Mouse (Mus musculus) Patski (cell line): ENCODE results near the gene Gm14139. TPM values are rescaled to one million over a fixed set of nuclear protein-coding genes. Genes with fewer than 3 reads are reported as not detected.
A peak's percentile ranks its signal among the peaks of the same experiment; 100 is the strongest.
"Not testable (repeated sequence)": the region's sequence is repeated elsewhere in the genome, so short reads cannot be mapped to it uniquely, and the experiment has no call there.

Experiments used
- ATAC-seq: fragments of 100-300 bp; one replicate; pipeline ENCODE4 v1.8.0; 2021
- CTCF ChIA-PET: fragments of 350-600 bp; sonication (Branson Sonifier 250); formaldehyde crosslinking; loops from one replicate; lab custom pipeline; 2022; ENCODE audit warnings: inconsistent platforms; lab: Charles Lee
- POLR2A ChIA-PET: fragments of 350-600 bp; sonication (Branson Sonifier 250); formaldehyde crosslinking; loops from one replicate; lab custom pipeline; 2022; ENCODE audit warnings: antibody characterized with exemption, inconsistent platforms; lab: Charles Lee
- DNase-seq: peaks from one replicate; pipeline ENCODE4 v3.0.0-alpha.2; 2011; ENCODE audit warnings: low read depth, low spot score
- H3K27me3 ChIP-seq: fragments of 371-371 bp; one replicate; pipeline ENCODE4 v1.5.1; 2021
- CTCF ChIP-seq: fragments of 100-300 bp; IDR thresholded peaks from one replicate; pipeline ENCODE4 v1.5.1; 2021
- in situ Hi-C: fragments of 300-500 bp; cut with MboI; formaldehyde crosslinking; loops from 3 replicates; pipeline ENCODE4 v1.11.1; 2018; ENCODE audit warnings: low pct_unique_long_range_greater_than_20kb, mixed read lengths
- polyA plus RNA-seq: library from polyadenylated mRNA; unstranded; gene quantifications from one replicate; pipeline ENCODE4 v1.2.3, GENCODE M21; 2021

The Gm14139 gene
- 0.45 TPM for polyA plus RNA-seq

DNA sequence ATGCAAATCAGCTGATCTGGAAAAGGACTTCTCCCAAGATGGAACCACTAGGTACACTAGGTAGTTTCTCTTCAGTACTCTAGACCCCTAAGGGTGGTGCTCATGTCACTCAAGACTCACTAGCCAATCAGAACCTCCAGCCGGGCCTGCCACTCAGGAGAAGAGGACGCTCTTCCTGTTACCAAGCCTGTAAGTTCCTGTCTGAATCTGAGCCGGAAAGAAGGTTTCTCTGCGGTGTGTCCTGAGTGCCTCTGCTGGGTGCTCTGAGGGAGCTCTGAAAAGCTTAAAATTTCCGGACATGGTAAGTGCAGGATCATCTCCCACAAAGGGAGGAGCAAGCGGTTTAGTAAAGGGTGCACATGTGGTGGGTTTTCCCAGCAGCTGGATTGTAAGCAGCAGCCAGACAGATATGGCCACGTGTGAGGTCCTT lies at the start of gene Gm14139:
Gene Gm14139 (plus strand): TSS at position 186 of the 430 bp plus-strand sequence.
- H3K27me3 ChIP-seq, POLR2A ChIA-PET, CTCF ChIA-PET, in situ Hi-C loops, ATAC-seq, DNase-seq: not testable (repeated sequence)

DNA sequence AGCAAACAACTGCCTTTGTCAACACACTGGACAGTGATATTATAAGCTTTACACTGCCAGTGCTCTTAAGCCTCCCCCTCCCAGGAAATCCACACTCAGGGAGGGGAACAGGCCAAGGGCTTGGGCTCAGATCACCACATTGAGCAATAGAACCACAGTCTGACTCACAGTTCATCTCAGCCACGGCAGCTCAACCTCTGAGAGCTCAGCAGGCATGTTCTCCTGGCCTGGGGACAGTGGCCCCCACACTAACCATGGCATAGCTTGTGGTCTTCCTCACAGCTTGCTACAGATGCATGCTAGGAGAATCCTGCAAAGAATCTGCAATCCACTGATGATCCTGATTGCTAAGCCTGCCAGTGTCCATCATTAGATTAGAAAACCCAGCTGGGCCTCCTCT lies 49.6 kb upstream of the Gm14139 start:
- POLR2A ChIA-PET, in situ Hi-C loops, CTCF ChIA-PET, H3K27me3 ChIP-seq, DNase-seq, ATAC-seq: not testable (repeated sequence)

DNA sequence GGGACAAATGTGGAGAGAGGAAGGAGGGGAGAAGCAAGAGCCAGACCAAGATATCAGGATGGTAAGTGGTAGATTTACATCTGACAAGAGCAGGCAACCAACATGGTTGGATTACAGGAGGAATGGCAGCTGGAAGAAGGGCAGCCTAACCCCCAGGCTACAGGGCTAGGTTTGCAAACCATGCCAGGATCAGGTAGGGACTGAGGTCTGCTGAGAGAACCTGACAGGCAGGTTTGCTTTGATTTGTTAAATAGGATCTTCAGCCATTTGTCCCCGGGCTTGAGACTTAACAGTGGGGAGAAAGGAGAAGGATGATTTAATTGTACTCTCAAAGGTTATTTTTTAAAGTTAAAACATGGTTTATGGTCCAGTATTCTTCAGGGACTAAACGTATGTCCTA lies 48.8 kb upstream of the Gm14139 start:
- ChIA-PET CTCF (no interaction called here), POLR2A (no interaction called here)
- no peaks in the 10 kb centered on the region for H3K27me3 ChIP-seq
- DNase-seq (no peak), ATAC-seq (no peak)
- TF ChIP-seq CTCF, result no peak
- in situ Hi-C loops, result no loop called here

DNA sequence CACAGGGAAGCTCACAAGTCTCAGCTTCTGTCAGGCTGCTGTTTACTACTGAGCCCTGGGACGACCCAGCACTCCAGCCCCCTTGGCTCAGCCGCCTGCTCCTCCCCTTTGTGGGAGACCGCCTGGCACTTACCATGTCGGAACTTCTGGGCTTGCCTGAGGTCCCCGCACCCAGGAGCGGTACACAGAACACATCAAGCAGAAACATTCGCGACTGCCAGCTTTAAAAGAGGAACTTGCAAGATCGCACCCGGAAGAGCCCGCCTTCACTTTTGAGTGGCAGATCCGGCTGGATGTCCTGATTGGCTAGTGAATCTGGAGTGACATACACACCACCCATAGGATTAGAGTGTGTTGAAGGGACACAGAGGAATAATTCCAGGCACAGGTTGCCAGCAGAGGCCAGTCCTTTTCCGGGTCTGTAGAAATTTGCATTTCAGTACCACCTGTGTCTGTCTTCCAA lies 45.1 kb upstream of the Gm14139 start, which contains the start of gene Zfp120:
Gene Zfp120 (minus strand): TSS at position 274 of the 463 bp plus-strand sequence.
- ATAC-seq, result peak; percentile 100
- ChIA-PET POLR2A (no interaction called here), CTCF (no interaction called here)
- DNase-seq, result peak; percentile 62
- TF ChIP-seq CTCF, result no peak
- no peaks in the 10 kb centered on the region for H3K27me3 ChIP-seq
- in situ Hi-C loops, result no loop called here

DNA sequence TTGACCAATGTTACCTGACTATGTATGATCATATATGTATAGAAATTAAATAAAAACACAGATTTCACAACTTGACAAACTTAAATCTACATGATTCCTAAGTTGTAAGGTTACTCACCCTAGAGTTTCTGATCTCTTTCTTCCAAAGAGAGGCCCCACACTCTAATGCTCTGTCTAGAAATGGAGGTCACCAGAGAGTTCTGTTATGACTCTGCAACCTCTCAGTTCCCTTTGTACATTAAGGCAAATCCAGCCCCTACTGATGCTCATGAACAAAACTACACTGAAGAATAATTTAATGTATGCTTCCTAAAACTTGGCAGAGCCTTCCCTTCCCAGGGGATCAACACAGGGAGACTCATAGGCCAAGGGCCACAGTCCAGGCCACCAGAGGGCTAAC lies 14.9 kb upstream of the Gm14139 start:
- ATAC-seq (no peak), DNase-seq (no peak)
- ChIA-PET CTCF (no interaction called here), POLR2A (no interaction called here)
- in situ Hi-C loops, result no loop called here
- H3K27me3 ChIP-seq, result no peaks in the 10 kb centered on the region
- no peak for TF ChIP-seq CTCF

DNA sequence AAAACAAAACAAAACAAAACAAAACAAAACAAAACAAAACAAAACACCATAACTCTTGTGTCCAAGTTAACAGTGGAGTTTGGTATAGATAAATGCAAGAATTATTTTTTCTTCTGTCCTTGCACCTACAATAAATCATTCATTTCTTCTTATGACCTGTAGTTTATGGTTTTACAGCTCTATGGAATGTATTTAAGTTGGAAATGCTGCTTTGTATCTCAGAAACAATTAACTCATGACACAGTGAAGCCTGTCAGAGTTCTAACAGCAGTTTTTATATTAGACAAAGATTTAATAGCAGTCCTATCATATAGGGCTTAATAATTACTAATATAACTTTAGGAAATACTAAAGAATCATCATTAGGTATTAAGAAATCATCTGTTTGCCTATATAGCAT lies 7.7 kb upstream of the Gm14139 start:
- ChIA-PET CTCF (no interaction called here), POLR2A (no interaction called here)
- in situ Hi-C loops, result no loop called here
- ATAC-seq (no peak), DNase-seq (no peak)
- TF ChIP-seq CTCF, result no peak
- H3K27me3 ChIP-seq, result no peaks in the 10 kb centered on the region

DNA sequence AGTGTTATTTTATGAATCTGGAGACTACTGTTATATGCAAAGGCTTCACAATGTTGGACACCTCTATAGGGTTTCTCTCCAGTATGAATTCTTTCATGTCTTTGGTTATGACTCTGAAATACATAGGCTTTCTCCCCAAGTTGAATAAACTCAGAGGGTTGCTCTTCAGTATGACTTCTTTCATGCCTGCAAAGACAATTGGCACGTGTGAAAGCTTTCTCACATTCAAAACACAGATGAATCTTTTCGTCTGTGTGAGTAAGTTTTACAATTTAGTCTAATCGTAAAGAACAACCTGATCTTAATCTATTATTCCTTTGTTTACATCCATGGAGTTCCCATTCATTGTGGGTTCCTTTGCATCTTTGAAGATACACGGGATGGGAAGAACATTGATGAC lies 2.0 kb upstream of the Gm14139 start, which contains the start of gene Gm10770:
Gene Gm10770 (minus strand): TSS at position 101 of the 400 bp plus-strand sequence.
- in situ Hi-C loops, CTCF ChIA-PET, POLR2A ChIA-PET, ATAC-seq, DNase-seq, H3K27me3 ChIP-seq: not testable (repeated sequence)

DNA sequence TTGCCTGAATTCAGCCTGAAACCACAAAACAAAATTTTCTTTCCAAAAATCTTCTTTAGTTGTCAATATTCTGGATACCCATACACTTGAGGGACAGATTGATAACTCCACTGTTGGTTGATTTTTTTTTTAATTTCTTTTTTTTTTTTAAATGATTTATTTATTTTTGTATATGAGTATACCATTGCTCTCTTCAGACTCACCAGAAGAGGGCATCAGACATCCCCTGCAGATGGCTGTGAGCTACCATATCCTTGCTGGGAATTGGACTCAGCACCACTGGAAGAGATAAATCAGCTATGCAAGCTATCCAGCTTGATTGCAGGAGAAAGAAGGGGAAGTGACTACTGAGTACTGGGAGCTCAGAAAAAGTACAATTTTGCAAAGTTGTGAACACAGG lies 509 bp upstream of the Gm14139 start:
- in situ Hi-C loops, H3K27me3 ChIP-seq, DNase-seq, POLR2A ChIA-PET, CTCF ChIA-PET, ATAC-seq: not testable (repeated sequence)

DNA sequence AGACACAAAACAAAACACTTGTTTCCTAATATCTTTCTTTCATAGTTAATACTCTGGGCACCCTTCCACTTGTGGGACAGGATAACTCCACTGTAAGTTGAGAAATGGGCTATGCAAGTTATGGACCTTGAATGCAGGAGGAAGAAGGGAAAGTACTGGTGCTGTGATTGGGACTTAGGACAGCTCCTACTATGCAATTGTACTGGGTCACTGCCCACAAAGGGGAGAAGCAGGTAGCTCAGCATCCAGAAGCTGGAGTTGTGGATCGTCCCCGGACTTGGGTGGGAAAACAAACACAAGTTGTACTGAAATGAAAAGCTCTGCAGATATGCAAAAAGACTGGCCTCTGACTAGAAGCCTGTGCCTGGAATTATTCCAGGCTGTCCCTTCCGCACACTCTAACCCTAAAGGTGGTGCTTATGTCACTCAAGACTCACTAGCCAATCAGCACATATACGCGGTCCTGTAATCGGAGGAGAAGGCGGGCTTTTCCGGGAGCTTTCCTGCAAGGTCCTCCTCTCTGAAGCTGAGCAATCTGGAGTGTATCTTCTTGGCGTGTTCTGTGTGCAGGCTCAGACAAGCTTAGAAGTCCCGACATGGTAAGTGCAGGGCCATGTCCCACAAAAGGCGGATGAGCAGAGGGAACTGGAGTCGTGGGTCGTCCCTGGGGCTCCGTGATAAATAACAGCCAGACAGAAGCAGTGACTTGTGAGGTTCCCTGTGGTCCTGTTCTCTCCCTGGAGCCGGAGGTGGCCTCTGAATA lies 36.2 kb downstream of the Gm14139 start, which contains the start of gene Zfp937:
Gene Zfp937 (plus strand): TSS at position 474 of the 763 bp plus-strand sequence.
- H3K27me3 ChIP-seq, CTCF ChIA-PET, POLR2A ChIA-PET, DNase-seq, in situ Hi-C loops: not testable (repeated sequence)
- peak; percentile 96 for ATAC-seq

DNA sequence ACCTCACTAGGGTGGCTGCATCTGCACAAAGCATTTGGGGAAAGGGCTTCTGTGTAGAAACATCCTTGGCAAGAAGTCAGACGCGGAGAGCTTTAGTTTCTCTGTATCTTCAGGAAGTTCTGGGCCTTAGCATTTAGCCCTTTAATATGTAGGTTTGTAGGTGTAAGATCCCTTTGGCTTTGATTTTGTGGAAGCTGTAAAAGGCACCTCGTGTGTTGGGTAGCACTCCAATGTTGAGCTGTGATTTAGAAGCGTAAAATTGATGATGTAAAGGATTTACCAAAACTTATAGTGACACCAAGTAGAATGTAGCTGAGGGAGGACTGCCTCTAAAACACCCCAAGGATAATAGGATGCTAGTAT lies 36.8 kb downstream of the Gm14139 start:
- CTCF ChIA-PET, POLR2A ChIA-PET, DNase-seq, in situ Hi-C loops, H3K27me3 ChIP-seq: not testable (repeated sequence)
- peak; percentile 18 for ATAC-seq

DNA sequence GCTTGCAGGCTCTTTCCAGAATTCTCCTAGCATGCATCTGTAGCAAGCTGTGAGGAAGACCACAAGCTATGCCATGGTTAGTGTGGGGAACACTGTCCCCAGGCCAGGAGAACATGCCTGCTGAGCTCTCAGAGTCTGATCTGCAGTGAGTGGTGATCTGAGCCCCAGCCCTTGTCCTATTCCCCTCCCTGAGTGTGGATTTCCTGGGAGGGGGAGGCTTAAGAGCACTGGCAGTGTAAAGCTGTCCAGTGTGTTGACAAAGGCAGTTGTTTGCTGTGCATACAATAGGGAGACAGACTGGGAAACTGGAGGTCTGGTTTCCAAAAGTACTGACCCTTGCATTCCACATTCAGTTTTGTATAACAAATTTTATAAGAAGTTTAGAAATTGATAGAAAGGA lies 41.7 kb downstream of the Gm14139 start:
- POLR2A ChIA-PET, in situ Hi-C loops, ATAC-seq, CTCF ChIA-PET, DNase-seq, H3K27me3 ChIP-seq: not testable (repeated sequence)

Other genes starting within 250 kb of the Gm14139 start
- 6.6 TPM for gene Zfp120, start 45.0 kb upstream of the Gm14139 start, polyA plus RNA-seq
- not detected for gene Gm10770, start 2.1 kb upstream of the Gm14139 start, polyA plus RNA-seq
- 4.8 TPM for gene Zfp937, start 36.3 kb downstream of the Gm14139 start, polyA plus RNA-seq
- 2.8 TPM for gene Gm21994, start 73.8 kb downstream of the Gm14139 start, polyA plus RNA-seq
- gene Gm14124, start 75.8 kb downstream of the Gm14139 start, polyA plus RNA-seq, result 0.03 TPM
- 1.7 TPM for gene Gm10130, start 141.9 kb downstream of the Gm14139 start, polyA plus RNA-seq
- 3.8 TPM for gene 3300002I08Rik, start 181.0 kb downstream of the Gm14139 start, polyA plus RNA-seq